Comparison of ENCODE assay signal across 9 mouse cellular contexts in the genomic region with DNA sequence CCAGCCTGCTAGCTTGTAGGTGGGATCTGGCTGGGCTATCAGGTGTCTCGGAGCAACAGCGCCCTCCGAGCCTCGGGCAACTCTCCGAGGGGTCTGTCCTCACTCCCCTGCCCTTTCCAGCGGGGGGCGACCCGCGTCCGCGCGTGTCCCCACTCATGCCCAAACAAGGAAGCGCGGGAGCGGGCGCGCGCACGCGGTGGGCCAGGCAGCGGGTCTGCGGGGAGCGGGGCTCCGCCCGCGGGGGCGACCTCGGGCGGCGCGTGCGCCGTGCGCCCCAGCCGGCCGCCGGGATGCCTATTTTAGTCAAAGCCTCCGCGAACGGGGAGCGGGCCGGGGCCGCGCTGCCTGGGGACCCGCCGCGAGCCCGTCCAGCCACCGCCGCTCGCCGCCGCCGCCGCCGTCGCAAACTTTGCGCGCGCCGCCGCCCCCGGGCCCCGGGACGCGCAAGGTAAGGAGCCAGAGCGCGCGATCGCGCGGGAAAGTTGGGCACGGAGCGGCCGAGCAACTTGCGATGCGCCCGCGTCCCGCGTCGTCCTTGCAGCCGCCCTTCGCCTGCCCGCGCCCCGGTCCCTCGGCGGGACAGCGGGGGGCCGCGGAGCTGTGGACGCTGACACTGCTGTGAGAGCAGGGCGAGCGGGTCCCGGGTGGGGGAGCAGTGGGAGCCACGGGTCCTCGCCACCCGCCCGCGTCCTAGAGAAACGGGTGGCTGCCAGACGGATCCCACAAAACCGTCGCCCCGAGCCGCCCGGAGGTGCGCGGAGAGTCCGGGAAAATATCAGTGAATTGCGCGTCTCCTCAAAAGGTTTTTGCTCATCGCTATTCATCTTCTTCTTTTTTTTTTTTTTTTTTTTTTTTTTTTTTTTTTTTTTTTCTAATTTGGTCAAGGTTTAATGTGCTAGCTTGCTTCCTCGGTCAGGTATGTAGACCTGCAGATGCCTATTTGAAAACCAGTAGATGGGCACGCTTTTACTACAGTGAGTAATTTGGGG. TPM values are rescaled to one million over a fixed set of nuclear protein-coding genes. Genes with fewer than 3 reads are reported as not detected.
DNase-seq lines count a peak whose midpoint lies in the region; ATAC-seq and TF ChIP-seq lines count a peak whose summit lies in the region.
"Had no signal": no experiment of that assay in that cellular context is flagged by ENCODE, and none has a peak within 500 bp of the region (broad histone marks: within the 10 kb centered on the region; RNA-seq: fewer than 3 reads in every experiment).

Gene Bves, plus strand, starts transcription at position 339 of the 989 bp plus-strand sequence.

- ATAC-seq in erythroblast, adult 5-6 weeks (replicated peaks; ENCODE audit: low FRiP score, poor library complexity, severe bottlenecking), result no peak
- ATAC-seq in hindbrain, embryonic 16.5 days, result peak; percentile 87
- peak; percentile 54 for ATAC-seq in liver, embryonic 11.5 days (replicated peaks; ENCODE audit: low FRiP score)
- no peak; the same call in 1 of the 2 replicates for ATAC-seq in granulocyte monocyte progenitor cell, adult 5-6 weeks (replicated peaks; ENCODE audit: poor library complexity, severe bottlenecking)

- no peak for TF ChIP-seq POLR2A in brain, embryonic 14.5 days (IDR thresholded peaks at IDR 0.05; ENCODE audit: borderline replicate concordance, extremely low read depth, insufficient read depth, insufficient read length, poor library complexity, severe bottlenecking)

- peak; percentile 57 for DNase-seq in brain, embryonic 14.5 days (ENCODE audit: low read depth)
- peak; percentile 64 for DNase-seq in gastrocnemius, postnatal 10 days
- DNase-seq in liver, embryonic 11.5 days (ENCODE audit: low spot score), result peak; percentile 59
- peak; percentile 67 for DNase-seq in retina, embryonic 14.5 days (ENCODE audit: low spot score)

- no peak for TF ChIP-seq CTCF in brain, embryonic 14.5 days (IDR thresholded peaks at IDR 0.05; ENCODE audit: borderline replicate concordance, extremely low read depth, insufficient read depth, insufficient read length)

- no peak within 1 kb of the TSS for H3K27ac ChIP-seq in hindbrain, embryonic 16.5 days (ENCODE audit: low read depth, low read length)
- H3K27ac ChIP-seq in liver, embryonic 11.5 days (ENCODE audit: low read depth, low read length), result no peak within 1 kb of the TSS

- no peaks in the 10 kb centered on the region for H3K4me1 ChIP-seq in erythroblast, embryonic 14.5 days (ENCODE audit: control insufficient read depth)
- H3K4me1 ChIP-seq in hindbrain, embryonic 16.5 days (ENCODE audit: control insufficient read depth, insufficient read depth, low read depth, low read length), result peaks cover 5% of the 10 kb centered on the region; the same call in 1 of the 2 replicates
- no peaks in the 10 kb centered on the region for H3K4me1 ChIP-seq in liver, embryonic 11.5 days (replicated peaks; ENCODE audit: control insufficient read depth, insufficient read depth, low read length)

- WGBS in hindbrain, embryonic 16.5 days, result 1% methylated on average over 92 of the region's 116 CpGs
- WGBS in liver, embryonic 11.5 days, result 2% methylated on average over 107 of the region's 116 CpGs

- H3K9me3 ChIP-seq in erythroblast, embryonic 14.5 days (ENCODE audit: control insufficient read depth, low read length), result no peaks in the 10 kb centered on the region
- H3K9me3 ChIP-seq in hindbrain, embryonic 16.5 days (ENCODE audit: control insufficient read depth, low read length), result no peaks in the 10 kb centered on the region
- H3K9me3 ChIP-seq in liver, embryonic 11.5 days (ENCODE audit: control insufficient read depth, low read length), result no peaks in the 10 kb centered on the region

- H3K4me2 ChIP-seq in hindbrain, embryonic 16.5 days (ENCODE audit: low read length), result peak within 1 kb of the TSS; percentile 94
- peak within 1 kb of the TSS; percentile 81 for H3K4me2 ChIP-seq in liver, embryonic 11.5 days

- no peaks in the 10 kb centered on the region for H3K36me3 ChIP-seq in erythroblast, embryonic 14.5 days (ENCODE audit: control insufficient read depth)
- H3K36me3 ChIP-seq in hindbrain, embryonic 16.5 days (ENCODE audit: control insufficient read depth, insufficient read depth, low read length), result no peaks in the 10 kb centered on the region
- no peaks in the 10 kb centered on the region for H3K36me3 ChIP-seq in liver, embryonic 11.5 days (ENCODE audit: control insufficient read depth, insufficient read depth, low read length)

- H3K4me3 ChIP-seq in erythroblast, embryonic 14.5 days (replicated peaks), result peak within 1 kb of the TSS; percentile 31
- peak within 1 kb of the TSS; percentile 77 for H3K4me3 ChIP-seq in hindbrain, embryonic 16.5 days (ENCODE audit: low read length)
- H3K4me3 ChIP-seq in liver, embryonic 11.5 days (ENCODE audit: low read depth, low read length), result peak within 1 kb of the TSS; percentile 62

- H3K9ac ChIP-seq in hindbrain, embryonic 16.5 days (ENCODE audit: low read depth, low read length), result peak within 1 kb of the TSS; percentile 72
- peak within 1 kb of the TSS; percentile 52; the same call in 1 of the 2 replicates for H3K9ac ChIP-seq in liver, embryonic 11.5 days (ENCODE audit: low read depth, low read length)

- peaks cover 45% of the 10 kb centered on the region for H3K27me3 ChIP-seq in erythroblast, embryonic 14.5 days (ENCODE audit: control insufficient read depth)
- peaks cover 6% of the 10 kb centered on the region for H3K27me3 ChIP-seq in hindbrain, embryonic 16.5 days (replicated peaks; ENCODE audit: control insufficient read depth, insufficient read depth, low read length)
- peaks cover 34% of the 10 kb centered on the region for H3K27me3 ChIP-seq in liver, embryonic 11.5 days (replicated peaks; ENCODE audit: control insufficient read depth, insufficient read depth, low read length)
- H3K27me3 ChIP-seq: CH12.LX had no signal

RNA-seq across cellular contexts. Expression of gene Bves, which starts in this region (rescaled TPM):
- polyA plus RNA-seq in erythroblast, embryonic 14.5 days (2012), result not detected in 2 replicates
- not detected in 2 replicates for total RNA-seq in erythroblast, adult 5-6 weeks (2015; ENCODE audit: low replicate concordance)
- not detected in 2 replicates for total RNA-seq in erythroblast, adult 5-6 weeks (2017; ENCODE audit: low replicate concordance)
- polyA plus RNA-seq in brain, embryonic 14.5 days (2012; rRNA removed), result 1.6 and 2.6 TPM in 2 replicates
- 10 to 100 TPM; 34.0 to 41.2 TPM for total RNA-seq in gastrocnemius, postnatal 10 days (2021)
- polyA plus RNA-seq in hindbrain, embryonic 16.5 days (2015; fragmentation: Nextera tagmentation; extraction: Ambion mirVana), result 1.5 and 2.4 TPM in 2 replicates
- 1.2 and 1.4 TPM in 2 replicates for polyA plus RNA-seq in liver, embryonic 11.5 days (2014; fragmentation: Nextera tagmentation; extraction: Ambion mirVana)
- total RNA-seq in granulocyte monocyte progenitor cell, adult 5-6 weeks (2014; fragmentation: Nextera tagmentation), result not detected in 2 replicates
- not detected in 2 replicates for total RNA-seq in granulocyte monocyte progenitor cell, adult 5-6 weeks (2017)
- total RNA-seq: CH12.LX had no signal

Comparison
In these comparisons a context has a peak if more than half of its experiments do, and no peak if none do; other contexts are left out.
1. RNA of gene Bves (total RNA-seq): 34.0 to 41.2 TPM in gastrocnemius, postnatal 10 days; not detected in erythroblast, adult 5-6 weeks and not detected in granulocyte monocyte progenitor cell, adult 5-6 weeks; every median in the first group is over 10 times any median in the second.
2. ATAC-seq: peak in hindbrain, embryonic 16.5 days (single experiment) and liver, embryonic 11.5 days (single experiment); none in erythroblast, adult 5-6 weeks (single experiment) and granulocyte monocyte progenitor cell, adult 5-6 weeks (single experiment).
3. Peak in every context shown above with its lines, with median percentiles within 50 percentile points of each other: H3K4me3 ChIP-seq and DNase-seq.